Mouse (Mus musculus) erythroblast, adult 5-6 weeks (primary cell): ENCODE results near the gene Dgkd. TPM values are rescaled to one million over a fixed set of nuclear protein-coding genes. Genes with fewer than 3 reads are reported as not detected.

Experiments
- total RNA-seq, 2 experiments: library from RNA; stranded (forward) in 1 of 2; stranded (reverse) in 1 of 2; fragments of 150-400 nt in 1 of 2; fragments of 200-764, 138-1000 nt in 1 of 2; gene quantifications; 2 replicates each; pipeline versions ENCODE4 v1.2.3 to v1.2.4; 2015 to 2017; ENCODE audit warnings: low replicate concordance in 2 of 2

Gene Dgkd
- total RNA-seq, 2 experiments from 2014 or later: 10.2 to 11.9 TPM

Other genes starting within 250 kb of the Dgkd start
- gene Inpp5d, start 233.0 kb upstream of the Dgkd start, total RNA-seq (2015; ENCODE audit: low replicate concordance): 50.1 and 53.1 TPM in 2 replicates
- 19.9 and 25.2 TPM in 2 replicates for gene Inpp5d, start 233.0 kb upstream of the Dgkd start, total RNA-seq (2017; ENCODE audit: low replicate concordance)
- gene Atg16l1, start 97.4 kb upstream of the Dgkd start, total RNA-seq (2015; ENCODE audit: low replicate concordance): 38.9 and 57.8 TPM in 2 replicates
- gene Atg16l1, start 97.4 kb upstream of the Dgkd start, total RNA-seq (2017; ENCODE audit: low replicate concordance): 73.7 and 95.3 TPM in 2 replicates
- 0.21 TPM in 1 of 2 replicates, not detected in the other for gene Sag, start 49.6 kb upstream of the Dgkd start, total RNA-seq (2015; ENCODE audit: low replicate concordance)
- gene Sag, start 49.6 kb upstream of the Dgkd start, total RNA-seq (2017; ENCODE audit: low replicate concordance): 0.56 and 3.7 TPM in 2 replicates
- 2.7 and 3.8 TPM in 2 replicates for gene Usp40, start 155.3 kb downstream of the Dgkd start, total RNA-seq (2015; ENCODE audit: low replicate concordance)
- gene Usp40, start 155.3 kb downstream of the Dgkd start, total RNA-seq (2017; ENCODE audit: low replicate concordance): 2.6 and 7.4 TPM in 2 replicates
- not detected in 2 replicates for gene Ugt1a10, start 202.1 kb downstream of the Dgkd start, total RNA-seq (2015; ENCODE audit: low replicate concordance)
- gene Ugt1a10, start 202.1 kb downstream of the Dgkd start, total RNA-seq (2017; ENCODE audit: low replicate concordance): not detected in 2 replicates
- not detected in 2 replicates for gene Ugt1a9, start 217.5 kb downstream of the Dgkd start, total RNA-seq (2015; ENCODE audit: low replicate concordance)
- gene Ugt1a9, start 217.5 kb downstream of the Dgkd start, total RNA-seq (2017; ENCODE audit: low replicate concordance): 2.4 TPM in 1 of 2 replicates, not detected in the other
- not detected in 2 replicates for gene Ugt1a8, start 234.5 kb downstream of the Dgkd start, total RNA-seq (2015; ENCODE audit: low replicate concordance)
- not detected in 2 replicates for gene Ugt1a8, start 234.5 kb downstream of the Dgkd start, total RNA-seq (2017; ENCODE audit: low replicate concordance)
- 7.1 and 15.5 TPM in 2 replicates for gene Ugt1a7c, start 241.8 kb downstream of the Dgkd start, total RNA-seq (2015; ENCODE audit: low replicate concordance)
- 9.9 and 11.0 TPM in 2 replicates for gene Ugt1a7c, start 241.8 kb downstream of the Dgkd start, total RNA-seq (2017; ENCODE audit: low replicate concordance)
- not detected in 2 replicates for gene Ugt1a6b, start 250.0 kb downstream of the Dgkd start, total RNA-seq (2015; ENCODE audit: low replicate concordance)
- not detected in 2 replicates for gene Ugt1a6b, start 250.0 kb downstream of the Dgkd start, total RNA-seq (2017; ENCODE audit: low replicate concordance)